Mouse (Mus musculus) heart, embryonic 14.5 days (tissue): ENCODE measurements at regions not wholly inside any gene's neighbourhood (a gene's known extent, or its start where the extent isn't known, plus 50 kb on each side); places are given as distances from the start of the nearest gene placed in this dataset.

Experiments
- ATAC-seq: fragments of 200-750 bp; cut with Nextera tagmentation; 2 replicates; pipeline ENCODE4 v1.8.0; 2017; ENCODE audit warnings: low read depth, moderate TSS enrichment; ENCODE audit not compliant: insufficient number of reproducible peaks, insufficient read depth, low FRiP score
- H3K27ac ChIP-seq, 2 experiments: fragments of 200-500 bp in 1 of 2; fragments of 300-500 bp in 1 of 2; sonication (generic) in 1 of 2; replicated peaks in 1 of 2; 2 replicates each; pipeline ENCODE4 v1.5.1; 2012 to 2014; ENCODE audit warnings: low read depth in 2 of 2, low read length in 2 of 2, control low read depth in 1 of 2, mild to moderate bottlenecking in 1 of 2, mixed read lengths in 1 of 2; ENCODE audit not compliant: control insufficient read depth in 1 of 2, insufficient read depth in 1 of 2
- H3K27me3 ChIP-seq: fragments of 300-500 bp; sonication (generic); 2 replicates; pipeline ENCODE4 v1.6.1; 2014; ENCODE audit warnings: mild to moderate bottlenecking, low read length, control low read depth; ENCODE audit not compliant: control insufficient read depth, insufficient read depth
- H3K36me3 ChIP-seq: fragments of 300-500 bp; sonication (generic); 2 replicates; pipeline ENCODE4 v1.6.1; 2014; ENCODE audit warnings: mild to moderate bottlenecking, control low read depth, low read length, mixed read lengths; ENCODE audit not compliant: control insufficient read depth, insufficient read depth
- H3K4me1 ChIP-seq, 2 experiments: fragments of 200-500 bp in 1 of 2; fragments of 300-500 bp in 1 of 2; sonication (generic) in 1 of 2; 2 replicates each; pipeline ENCODE4 v1.6.1; 2012 to 2014; ENCODE audit warnings: low read length in 2 of 2, control low read depth in 1 of 2, mixed read lengths in 1 of 2; ENCODE audit not compliant: control insufficient read depth in 2 of 2, insufficient read depth in 2 of 2
- H3K4me2 ChIP-seq: fragments of 300-500 bp; sonication (generic); 2 replicates; pipeline ENCODE4 v1.6.1; 2014; ENCODE audit warnings: mild to moderate bottlenecking, low read length
- H3K4me3 ChIP-seq, 2 experiments: fragments of 200-500 bp in 1 of 2; fragments of 300-500 bp in 1 of 2; sonication (generic) in 1 of 2; 2 replicates each; pipeline ENCODE4 v1.5.1; 2012 to 2014; ENCODE audit warnings: low read length in 2 of 2, mild to moderate bottlenecking in 2 of 2, control low read depth in 1 of 2, low read depth in 1 of 2, moderate library complexity in 1 of 2; ENCODE audit not compliant: control insufficient read depth in 1 of 2, insufficient read depth in 1 of 2
- H3K9ac ChIP-seq: fragments of 300-500 bp; sonication (generic); 2 replicates; pipeline ENCODE4 v1.6.1; 2014; ENCODE audit warnings: mild to moderate bottlenecking, low read length
- H3K9me3 ChIP-seq: fragments of 300-500 bp; sonication (generic); 2 replicates; pipeline ENCODE4 v1.6.1; 2016; ENCODE audit warnings: low read length, control low read depth; ENCODE audit not compliant: control insufficient read depth
- WGBS: fragments of 180-500 bp; shearing (Covaris S2); extraction: QIAGEN DNeasy Blood & Tissue Kit; methylation state at CpG from one replicate; pipeline ENCODE4 v1.1.7; 2014; 5-methylcytosine and 5-hydroxymethylcytosine counted together

- H3K4me1 ChIP-seq, result peaks cover 0 to 2% of the 10 kb centered on the region in 2 experiments; a peak in 2 of 4 replicates
- H3K9me3 ChIP-seq, result no peaks in the 10 kb centered on the region
- H3K27me3 ChIP-seq, result no peaks in the 10 kb centered on the region
- no peak overlapping the region for H3K4me3 ChIP-seq
- H3K36me3 ChIP-seq, result no peaks in the 10 kb centered on the region
- H3K4me2 ChIP-seq, result peak overlapping the region; percentile 26; the same call in 1 of the 2 replicates
- 27% methylated on average over 11 of the region's 11 CpGs for WGBS
- ATAC-seq, result no peak
- H3K9ac ChIP-seq, result no peak overlapping the region
- no peak overlapping the region for H3K27ac ChIP-seq
Observed at GRCm38 (mm10) chr2:133020173-133020837, 74.6 kb upstream of the Fermt1 start.

- no peaks in the 10 kb centered on the region for H3K9me3 ChIP-seq
- no peak overlapping the region for H3K9ac ChIP-seq
- no peak overlapping the region for H3K27ac ChIP-seq
- WGBS, result 84% methylated on average over 3 of the region's 3 CpGs
- H3K36me3 ChIP-seq, result no peaks in the 10 kb centered on the region
- H3K27me3 ChIP-seq, result no peaks in the 10 kb centered on the region
- H3K4me3 ChIP-seq, result no peak overlapping the region
- ATAC-seq, result no peak
- H3K4me1 ChIP-seq, result peaks cover 0 to 2% of the 10 kb centered on the region in 2 experiments; a peak in 2 of 4 replicates
- no peak overlapping the region for H3K4me2 ChIP-seq
Observed at GRCm38 (mm10) chr2:133021244-133021643, 75.5 kb upstream of the Fermt1 start.

GRCm38 (mm10) chr2:133027038-133027437 lies 81.3 kb upstream of the Fermt1 start:
- no peak overlapping the region for H3K27ac ChIP-seq
- WGBS, result 75% methylated on average over 2 of the region's 2 CpGs
- H3K27me3 ChIP-seq, result no peaks in the 10 kb centered on the region
- H3K9ac ChIP-seq, result no peak overlapping the region
- ATAC-seq, result no peak
- no peaks in the 10 kb centered on the region for H3K9me3 ChIP-seq
- H3K36me3 ChIP-seq, result no peaks in the 10 kb centered on the region
- no peak overlapping the region for H3K4me2 ChIP-seq
- H3K4me1 ChIP-seq, result no peaks in the 10 kb centered on the region
- H3K4me3 ChIP-seq, result no peak overlapping the region

- ATAC-seq, result no peak
- no peaks in the 10 kb centered on the region for H3K27me3 ChIP-seq
- H3K36me3 ChIP-seq, result no peaks in the 10 kb centered on the region
- H3K27ac ChIP-seq, result no peak overlapping the region
- H3K9me3 ChIP-seq, result no peaks in the 10 kb centered on the region
- no peak overlapping the region for H3K4me3 ChIP-seq
- 65% methylated on average over 3 of the region's 3 CpGs for WGBS
- no peaks in the 10 kb centered on the region for H3K4me1 ChIP-seq
- no peak overlapping the region for H3K4me2 ChIP-seq
- no peak overlapping the region for H3K9ac ChIP-seq
Observed at GRCm38 (mm10) chr2:133035421-133035820, 89.7 kb upstream of the Fermt1 start.

GRCm38 (mm10) chr2:133040708-133041107 lies 95.0 kb upstream of the Fermt1 start:
- no peak overlapping the region for H3K4me3 ChIP-seq
- H3K27ac ChIP-seq, result no peak overlapping the region
- H3K27me3 ChIP-seq, result no peaks in the 10 kb centered on the region
- H3K9ac ChIP-seq, result no peak overlapping the region
- 88% methylated on average over 1 of the region's 1 CpGs for WGBS
- no peak overlapping the region for H3K4me2 ChIP-seq
- H3K9me3 ChIP-seq, result no peaks in the 10 kb centered on the region
- no peak for ATAC-seq
- H3K4me1 ChIP-seq, result no peaks in the 10 kb centered on the region
- H3K36me3 ChIP-seq, result no peaks in the 10 kb centered on the region

- Histone ChIP-seq H3K9me3 (no peaks in the 10 kb centered on the region), H3K27me3 (no peaks in the 10 kb centered on the region), H3K4me1 (no peaks in the 10 kb centered on the region), H3K36me3 (no peaks in the 10 kb centered on the region), H3K4me3 (no peak overlapping the region), H3K4me2 (no peak overlapping the region), H3K9ac (no peak overlapping the region), H3K27ac (no peak overlapping the region)
- 84% methylated on average over 11 of the region's 11 CpGs for WGBS
- no peak for ATAC-seq
Observed at GRCm38 (mm10) chr2:133077698-133078356, 132.1 kb upstream of the Fermt1 start.

- Histone ChIP-seq H3K4me2 (no peak overlapping the region), H3K4me3 (no peak overlapping the region), H3K9ac (no peak overlapping the region), H3K27ac (no peak overlapping the region), H3K4me1 (no peaks in the 10 kb centered on the region), H3K9me3 (no peaks in the 10 kb centered on the region), H3K36me3 (no peaks in the 10 kb centered on the region), H3K27me3 (no peaks in the 10 kb centered on the region)
- WGBS, result 90% methylated on average over 7 of the region's 7 CpGs
- no peak for ATAC-seq
Observed at GRCm38 (mm10) chr2:133090976-133091375, 145.3 kb upstream of the Fermt1 start.
